Mouse (Mus musculus): ENCODE results near the gene Fam129a.

Fam129a gene

GRCm38 (mm10) chr1:151570981-151571837 lies at the start of gene Fam129a:
Gene Fam129a (plus strand): TSS chr1:151571186.
- DNase-seq (ENCODE audit: low spot score in 2 of 2): peak; percentile 4 to 26

GRCm38 (mm10) chr1:151526701-151527100 lies 44.3 kb upstream of the Fam129a start:
- no peak for DNase-seq (ENCODE audit: low spot score in 2 of 2)

GRCm38 (mm10) chr1:151543796-151544477 lies 27.0 kb upstream of the Fam129a start:
- no peak for DNase-seq (ENCODE audit: low spot score in 2 of 2)

GRCm38 (mm10) chr1:151544581-151544980 lies 26.4 kb upstream of the Fam129a start:
- no peak for DNase-seq (ENCODE audit: low spot score in 2 of 2)

GRCm38 (mm10) chr1:151545571-151545970 lies 25.4 kb upstream of the Fam129a start:
- DNase-seq (ENCODE audit: low spot score in 2 of 2): no peak

- no peak for DNase-seq (ENCODE audit: low spot score in 2 of 2)
These were observed 21.9 kb upstream of the Fam129a start for GRCm38 (mm10) chr1:151548896-151549610.

- DNase-seq (ENCODE audit: low spot score in 2 of 2): no peak
These were observed 21.2 kb upstream of the Fam129a start for GRCm38 (mm10) chr1:151549794-151550193.

- DNase-seq (ENCODE audit: low spot score in 2 of 2): no peak
These were observed 20.2 kb upstream of the Fam129a start for GRCm38 (mm10) chr1:151550587-151551479.

GRCm38 (mm10) chr1:151560536-151560935 lies 10.4 kb upstream of the Fam129a start:
- DNase-seq (ENCODE audit: low spot score in 2 of 2): no peak

- no peak for DNase-seq (ENCODE audit: low spot score in 2 of 2)
These were observed 7.6 kb upstream of the Fam129a start for GRCm38 (mm10) chr1:151563401-151563800.

GRCm38 (mm10) chr1:151563893-151564292 lies 7.1 kb upstream of the Fam129a start:
- DNase-seq (ENCODE audit: low spot score in 2 of 2): no peak

- peak; percentile 26 to 71 for DNase-seq (ENCODE audit: low spot score in 2 of 2)
These were observed 6.6 kb upstream of the Fam129a start for GRCm38 (mm10) chr1:151564377-151564776.

- no peak for DNase-seq (ENCODE audit: low spot score in 2 of 2)
These were observed 2.3 kb upstream of the Fam129a start for GRCm38 (mm10) chr1:151568682-151569081.

GRCm38 (mm10) chr1:151571838-151572578 lies 1.0 kb downstream of the Fam129a start:
- no peak for DNase-seq (ENCODE audit: low spot score in 2 of 2)

- no peak for DNase-seq (ENCODE audit: low spot score in 2 of 2)
These were observed 1.8 kb downstream of the Fam129a start for GRCm38 (mm10) chr1:151572601-151573320.

- no peak for DNase-seq (ENCODE audit: low spot score in 2 of 2)
These were observed 9.4 kb downstream of the Fam129a start for GRCm38 (mm10) chr1:151580200-151580982.

GRCm38 (mm10) chr1:151581454-151581853 lies 10.5 kb downstream of the Fam129a start:
- no peak for DNase-seq (ENCODE audit: low spot score in 2 of 2)

GRCm38 (mm10) chr1:151581977-151582376 lies 11.0 kb downstream of the Fam129a start:
- no peak for DNase-seq (ENCODE audit: low spot score in 2 of 2)
